Mouse (Mus musculus): ENCODE results near the gene Ube3b. TPM values are rescaled to one million over a fixed set of nuclear protein-coding genes. Genes with fewer than 3 reads are reported as not detected.

Gene Ube3b
- polyA plus RNA-seq, 1 experiment = 79.2 TPM

DNA sequence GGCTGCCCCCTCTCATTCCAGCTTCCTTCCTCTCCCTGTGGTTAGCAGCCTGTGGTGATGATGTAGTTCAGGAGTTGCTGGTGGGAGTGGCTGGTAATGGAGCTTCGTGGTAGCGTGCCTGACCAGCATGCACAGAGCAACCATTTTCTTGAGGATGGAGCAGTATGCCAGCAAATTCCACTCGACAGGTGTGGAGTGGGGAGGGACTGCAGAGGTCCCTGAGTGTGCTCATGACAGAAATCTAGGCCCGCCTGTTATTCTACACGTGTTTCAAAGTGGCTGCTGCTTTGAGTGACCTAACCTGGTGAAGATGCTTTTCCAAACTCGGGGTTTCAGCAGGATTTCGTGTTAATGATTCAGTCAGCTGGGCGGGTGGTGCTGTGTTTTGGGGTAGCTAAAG lies 4.0 kb downstream of the Ube3b start:
- Histone ChIP-seq H3K27ac (ENCODE audit: insufficient read depth, low read length) (no peak overlapping the region), H3K4me1 (ENCODE audit: control insufficient read depth, insufficient read depth, low read length) (peaks cover 5% of the 10 kb centered on the region; the same call in 1 of the 2 replicates), H3K4me3 (ENCODE audit: insufficient read depth, low read length) (no peak overlapping the region)
- no peak for TF ChIP-seq POLR2A (IDR thresholded peaks at IDR 0.05; ENCODE audit: extremely low read depth, insufficient read depth, low read length)
- no peak for TF ChIP-seq CTCF (IDR thresholded peaks at IDR 0.05; ENCODE audit: extremely low read depth, insufficient read depth, low read length)

DNA sequence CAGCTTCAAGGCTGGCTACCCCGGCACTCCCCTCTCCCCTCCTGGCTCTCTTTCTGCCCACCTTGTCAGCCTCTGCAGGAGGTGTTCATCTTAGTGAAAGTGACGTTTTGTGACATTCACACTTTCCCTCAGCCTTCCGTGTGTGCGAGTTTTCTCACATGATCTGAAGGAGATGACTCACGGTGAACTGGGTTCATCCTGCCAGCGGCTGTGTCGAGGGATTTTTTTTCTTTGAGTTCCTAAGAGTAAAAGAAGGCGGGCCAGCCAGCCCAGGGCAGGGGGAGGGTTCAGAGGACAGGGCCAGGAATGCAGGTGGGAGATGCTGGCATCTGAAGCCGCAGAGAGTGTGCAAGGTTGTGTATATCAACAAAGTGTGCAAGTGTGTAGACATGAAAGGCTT lies 12.8 kb downstream of the Ube3b start:
- Histone ChIP-seq H3K27ac (ENCODE audit: insufficient read depth, low read length) (no peak overlapping the region), H3K4me3 (ENCODE audit: insufficient read depth, low read length) (no peak overlapping the region), H3K4me1 (ENCODE audit: control insufficient read depth, insufficient read depth, low read length) (no peaks in the 10 kb centered on the region)
- no peak for TF ChIP-seq CTCF (IDR thresholded peaks at IDR 0.05; ENCODE audit: extremely low read depth, insufficient read depth, low read length)
- TF ChIP-seq POLR2A (IDR thresholded peaks at IDR 0.05; ENCODE audit: extremely low read depth, insufficient read depth, low read length) = no peak

DNA sequence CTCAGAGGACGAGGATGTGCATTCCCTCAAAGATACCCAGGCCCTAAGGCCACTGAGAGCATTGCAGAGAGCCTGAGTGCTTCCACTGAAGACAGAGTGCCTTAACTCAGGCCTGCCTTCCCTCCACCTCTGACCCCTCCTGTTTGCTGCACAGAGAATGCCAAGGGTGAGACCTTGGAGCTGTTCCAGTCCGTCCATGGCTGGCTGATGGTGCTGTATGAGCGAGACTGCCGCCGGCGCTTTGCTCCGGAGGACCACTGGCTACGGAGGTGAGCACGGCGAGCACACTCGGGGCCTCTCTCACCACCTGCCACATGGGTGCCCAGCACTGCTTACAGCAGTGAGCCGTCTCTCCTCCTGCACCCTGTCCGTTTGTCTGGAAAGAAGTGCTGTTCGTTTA lies 26.2 kb downstream of the Ube3b start:
- Histone ChIP-seq H3K27ac (ENCODE audit: insufficient read depth, low read length) (no peak overlapping the region), H3K4me1 (ENCODE audit: control insufficient read depth, insufficient read depth, low read length) (no peaks in the 10 kb centered on the region), H3K4me3 (ENCODE audit: insufficient read depth, low read length) (no peak overlapping the region)
- TF ChIP-seq CTCF (IDR thresholded peaks at IDR 0.05; ENCODE audit: extremely low read depth, insufficient read depth, low read length) (no peak), POLR2A (IDR thresholded peaks at IDR 0.05; ENCODE audit: extremely low read depth, insufficient read depth, low read length) (no peak)

DNA sequence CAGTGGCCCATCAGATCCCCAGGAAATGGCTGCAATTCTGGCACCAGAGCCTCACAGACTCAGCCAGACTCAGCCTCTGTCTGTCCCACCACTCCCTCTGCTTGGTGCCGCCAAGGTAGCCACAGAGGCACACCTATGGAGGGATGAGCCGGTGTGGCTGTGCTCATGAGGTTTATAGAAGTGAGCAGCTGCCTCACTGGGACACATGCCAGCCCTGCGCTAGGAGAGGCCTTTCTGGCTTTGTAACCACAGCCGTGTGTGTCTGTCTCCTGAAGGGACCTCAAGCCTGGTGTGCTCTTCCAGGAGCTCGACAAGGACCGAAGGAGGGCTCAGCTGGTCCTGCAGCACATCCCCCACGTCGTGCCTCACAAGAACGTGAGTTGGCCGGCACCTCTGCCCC lies 26.9 kb downstream of the Ube3b start:
- H3K4me1 ChIP-seq (ENCODE audit: control insufficient read depth, insufficient read depth, low read length) = no peaks in the 10 kb centered on the region
- TF ChIP-seq CTCF (IDR thresholded peaks at IDR 0.05; ENCODE audit: extremely low read depth, insufficient read depth, low read length) (no peak), POLR2A (IDR thresholded peaks at IDR 0.05; ENCODE audit: extremely low read depth, insufficient read depth, low read length) (no peak)
- H3K27ac ChIP-seq (ENCODE audit: insufficient read depth, low read length) = no peak overlapping the region
- no peak overlapping the region for H3K4me3 ChIP-seq (ENCODE audit: insufficient read depth, low read length)

DNA sequence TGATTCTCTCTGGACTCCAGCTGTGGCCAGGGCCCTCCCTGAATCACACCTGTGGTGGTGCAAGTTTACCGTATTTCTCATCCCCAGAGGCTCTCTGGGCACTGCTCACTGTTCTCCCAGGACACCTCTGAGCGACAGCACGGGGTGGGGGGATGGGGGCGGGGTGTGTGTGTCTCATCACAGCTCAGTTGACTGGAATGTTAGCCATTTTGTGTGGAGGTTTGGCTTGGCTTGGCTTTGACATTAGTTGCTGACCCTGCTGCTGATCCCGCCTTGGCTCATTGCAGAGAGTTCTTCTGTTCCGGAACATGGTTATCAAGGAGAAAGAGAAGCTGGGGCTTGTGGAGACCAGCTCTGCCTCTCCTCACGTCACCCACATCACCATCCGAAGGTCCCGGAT lies 27.4 kb downstream of the Ube3b start:
- no peak overlapping the region for H3K27ac ChIP-seq (ENCODE audit: insufficient read depth, low read length)
- TF ChIP-seq POLR2A (IDR thresholded peaks at IDR 0.05; ENCODE audit: extremely low read depth, insufficient read depth, low read length) = no peak
- TF ChIP-seq CTCF (IDR thresholded peaks at IDR 0.05; ENCODE audit: extremely low read depth, insufficient read depth, low read length) = no peak
- no peak overlapping the region for H3K4me3 ChIP-seq (ENCODE audit: insufficient read depth, low read length)
- no peaks in the 10 kb centered on the region for H3K4me1 ChIP-seq (ENCODE audit: control insufficient read depth, insufficient read depth, low read length)

DNA sequence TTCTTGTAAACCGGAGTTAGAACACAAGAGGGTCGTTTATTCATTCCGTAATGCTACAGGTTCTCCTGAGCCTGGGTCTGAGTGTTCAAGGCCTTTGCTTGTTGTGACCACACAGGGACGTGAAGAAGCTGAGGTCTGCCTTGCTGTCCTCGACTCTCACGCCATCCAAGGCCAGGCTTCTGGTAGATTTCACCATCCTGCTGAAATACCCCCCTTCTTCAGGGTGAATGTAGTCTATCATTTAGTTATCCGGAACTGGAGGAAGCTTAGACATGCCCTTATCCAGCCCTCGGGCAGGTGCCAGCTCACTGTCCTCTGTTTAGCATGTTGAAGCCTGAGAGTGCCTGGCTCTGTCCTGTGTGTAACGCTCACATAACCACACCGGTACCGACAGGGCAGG lies 28.4 kb downstream of the Ube3b start:
- Histone ChIP-seq H3K4me1 (ENCODE audit: control insufficient read depth, insufficient read depth, low read length) (no peaks in the 10 kb centered on the region), H3K4me3 (ENCODE audit: insufficient read depth, low read length) (no peak overlapping the region), H3K27ac (ENCODE audit: insufficient read depth, low read length) (no peak overlapping the region)
- no peak for TF ChIP-seq POLR2A (IDR thresholded peaks at IDR 0.05; ENCODE audit: extremely low read depth, insufficient read depth, low read length)
- TF ChIP-seq CTCF (IDR thresholded peaks at IDR 0.05; ENCODE audit: extremely low read depth, insufficient read depth, low read length) = no peak

DNA sequence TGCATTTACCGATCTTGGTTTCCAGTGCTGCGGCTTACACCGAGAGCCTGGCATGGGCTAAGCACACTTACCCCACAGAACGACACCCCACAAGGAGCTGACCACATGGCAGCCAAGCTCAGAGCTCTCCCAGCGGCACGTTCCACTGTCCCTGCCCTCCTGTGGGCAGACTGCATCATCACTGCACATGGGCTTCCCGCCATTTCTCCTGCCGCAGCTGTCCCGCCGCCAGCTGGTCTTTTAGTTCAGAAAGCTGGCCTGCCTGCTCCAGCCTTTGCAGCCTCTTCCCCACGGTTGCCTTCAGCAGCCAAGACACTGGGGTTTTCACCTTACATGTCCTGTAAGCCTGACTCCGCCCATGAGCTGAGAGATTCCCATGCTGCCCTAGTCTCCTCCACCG lies 30.0 kb downstream of the Ube3b start:
- no peaks in the 10 kb centered on the region for H3K4me1 ChIP-seq (ENCODE audit: control insufficient read depth, insufficient read depth, low read length)
- no peak overlapping the region for H3K4me3 ChIP-seq (ENCODE audit: insufficient read depth, low read length)
- H3K27ac ChIP-seq (ENCODE audit: insufficient read depth, low read length) = no peak overlapping the region
- TF ChIP-seq POLR2A (IDR thresholded peaks at IDR 0.05; ENCODE audit: extremely low read depth, insufficient read depth, low read length) = no peak
- no peak for TF ChIP-seq CTCF (IDR thresholded peaks at IDR 0.05; ENCODE audit: extremely low read depth, insufficient read depth, low read length)

DNA sequence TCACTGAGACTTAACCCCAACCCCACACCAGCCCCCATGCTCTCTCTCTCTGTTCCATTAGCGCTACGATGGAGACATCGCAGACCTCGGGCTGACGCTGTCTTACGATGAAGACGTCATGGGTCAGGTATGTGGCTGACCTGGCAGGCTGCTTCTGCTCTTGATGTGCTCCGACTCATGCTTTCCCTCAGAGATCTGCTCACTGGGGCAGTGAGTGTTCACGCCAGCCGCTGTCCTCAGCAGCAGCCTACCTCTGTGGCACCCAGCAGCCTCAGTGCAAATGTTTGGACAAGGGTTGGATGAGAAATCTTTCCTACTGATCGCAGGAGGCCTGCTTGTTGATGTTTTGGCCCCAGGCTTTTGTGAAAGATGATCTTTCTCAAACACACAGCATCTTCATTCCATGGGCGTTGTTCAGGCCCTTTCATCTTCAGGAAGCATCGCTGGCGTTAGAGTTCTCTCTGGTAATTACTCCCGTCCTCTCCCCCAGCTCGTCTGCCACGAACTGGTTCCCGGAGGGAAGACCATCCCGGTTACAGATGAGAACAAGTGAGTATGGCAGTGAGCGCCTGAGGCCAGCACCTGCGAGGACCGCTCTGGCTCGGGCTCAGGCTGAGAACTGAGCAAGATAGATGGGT lies 32.1 kb downstream of the Ube3b start:
- H3K4me1 ChIP-seq (ENCODE audit: control insufficient read depth, insufficient read depth, low read length) = no peaks in the 10 kb centered on the region
- H3K27ac ChIP-seq (ENCODE audit: insufficient read depth, low read length) = no peak overlapping the region
- no peak for TF ChIP-seq CTCF (IDR thresholded peaks at IDR 0.05; ENCODE audit: extremely low read depth, insufficient read depth, low read length)
- no peak for TF ChIP-seq POLR2A (IDR thresholded peaks at IDR 0.05; ENCODE audit: extremely low read depth, insufficient read depth, low read length)

DNA sequence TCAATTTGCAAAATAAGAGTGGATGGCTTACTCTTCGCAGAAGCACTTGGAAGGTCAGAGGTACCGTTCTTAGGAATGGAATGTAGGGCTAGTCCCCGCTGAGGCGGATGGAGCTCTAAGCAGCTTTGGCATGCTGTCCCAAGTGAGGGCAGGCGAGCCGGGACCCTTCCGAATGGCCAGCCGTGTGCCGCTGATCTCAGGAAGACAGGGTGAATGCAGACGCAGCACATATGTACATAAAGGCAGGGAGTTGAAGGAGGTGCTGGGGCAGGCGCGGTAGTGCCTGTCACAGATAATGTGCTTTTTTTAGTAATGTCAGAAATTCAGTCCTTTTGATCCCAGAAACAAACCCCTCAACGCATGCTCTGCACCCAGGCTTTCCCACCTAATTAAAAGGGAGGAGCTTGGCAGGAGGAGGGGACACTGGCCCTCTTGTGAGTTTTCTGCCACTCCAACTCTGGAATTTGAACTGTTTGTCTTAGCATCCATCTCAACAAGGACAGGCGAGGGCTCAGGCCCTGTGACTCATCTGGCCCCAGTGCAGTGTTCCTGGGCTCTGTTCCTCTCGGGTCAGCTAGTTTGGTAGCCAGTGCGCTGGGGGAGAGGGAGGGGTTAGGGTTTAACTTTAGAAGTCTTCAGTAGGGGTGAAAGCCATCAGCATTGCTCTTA lies 32.8 kb downstream of the Ube3b start:
- TF ChIP-seq CTCF (IDR thresholded peaks at IDR 0.05; ENCODE audit: extremely low read depth, insufficient read depth, low read length) = no peak
- TF ChIP-seq POLR2A (IDR thresholded peaks at IDR 0.05; ENCODE audit: extremely low read depth, insufficient read depth, low read length) = no peak
- H3K4me3 ChIP-seq (ENCODE audit: insufficient read depth, low read length) = no peak overlapping the region
- H3K4me1 ChIP-seq (ENCODE audit: control insufficient read depth, insufficient read depth, low read length) = no peaks in the 10 kb centered on the region
- no peak overlapping the region for H3K27ac ChIP-seq (ENCODE audit: insufficient read depth, low read length)

More for the DNA sequence above, 32.1 kb downstream of the Ube3b start:
- H3K4me3 ChIP-seq (ENCODE audit: insufficient read depth, low read length) = no peak overlapping the region

DNA sequence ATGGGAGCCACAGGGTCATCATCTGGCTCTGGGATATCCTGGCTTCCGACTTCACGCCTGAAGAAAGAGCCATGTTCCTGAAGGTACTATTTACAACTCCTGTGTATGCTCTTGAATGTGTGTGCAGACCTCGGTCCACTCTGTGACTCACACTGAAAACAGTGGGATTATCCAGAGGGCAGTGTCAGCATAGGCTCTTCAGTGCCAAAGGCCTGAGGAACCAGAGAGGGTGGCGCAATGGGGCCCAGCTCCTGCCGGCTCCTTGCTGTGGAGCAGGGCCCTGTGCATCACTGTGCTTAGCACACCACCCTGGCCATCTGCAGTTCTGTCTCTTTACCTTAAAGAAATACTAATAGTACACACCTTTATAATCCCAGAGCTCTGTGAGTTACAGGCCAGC lies 35.2 kb downstream of the Ube3b start:
- Histone ChIP-seq H3K27ac (ENCODE audit: insufficient read depth, low read length) (no peak overlapping the region), H3K4me1 (ENCODE audit: control insufficient read depth, insufficient read depth, low read length) (no peaks in the 10 kb centered on the region), H3K4me3 (ENCODE audit: insufficient read depth, low read length) (no peak overlapping the region)
- TF ChIP-seq POLR2A (IDR thresholded peaks at IDR 0.05; ENCODE audit: extremely low read depth, insufficient read depth, low read length) (no peak), CTCF (IDR thresholded peaks at IDR 0.05; ENCODE audit: extremely low read depth, insufficient read depth, low read length) (no peak)
